Mouse (Mus musculus) left cerebral cortex, adult 18-20 months (tissue): ENCODE data around the gene March7. TPM values are rescaled to one million over a fixed set of nuclear protein-coding genes. Genes with fewer than 3 reads are reported as not detected.

Experiments
- DNase-seq, 2 experiments: peaks; one replicate each; pipeline ENCODE4 v3.0.0; 2021 to 2022; ENCODE audit warnings: low spot score in 2 of 2, mixed read lengths in 1 of 2
- long read RNA-seq, 2 experiments: library from polyadenylated mRNA; stranded (forward); transcript quantifications; one replicate each; pipeline ENCODE4 v2.0.0; 2021
- total RNA-seq, 2 experiments: library from RNA; stranded (reverse); gene quantifications; 2 replicates each; pipeline ENCODE4 v1.2.3; 2021

Gene March7
- 10 to 100 TPM; 58.4 to 63.5 TPM for total RNA-seq
- long read RNA-seq, experiment 1, transcript March7-203 (10 exons, 3,594 nt): major isoform, 14 of 42 reads
- long read RNA-seq, experiment 1, partial matches to known transcripts: 7 of 42 reads
- long read RNA-seq, experiment 1, other reads (novel, unspliced or antisense): 20 of 42 reads
- long read RNA-seq, experiment 2, transcript March7-203 (10 exons, 3,594 nt): major isoform, 20 of 36 reads
- long read RNA-seq, experiment 2, partial matches to known transcripts: 1 of 36 reads
- long read RNA-seq, experiment 2, other reads (novel, unspliced or antisense): 15 of 36 reads

GRCm38 (mm10) chr2:60209703-60210651 lies at the start of gene March7, which contains the start of gene Baz2b:
Gene March7, plus strand, starts transcription at chr2:60209887.
Gene Baz2b, minus strand, starts transcription at chr2:60209839.
- DNase-seq: peak; percentile 83 to 87

- no peak for DNase-seq
Measured at GRCm38 (mm10) chr2:60163744-60164143, 45.9 kb upstream of the March7 start.

GRCm38 (mm10) chr2:60165679-60166078 lies 44.0 kb upstream of the March7 start:
- DNase-seq: no peak

- no peak for DNase-seq
Measured at GRCm38 (mm10) chr2:60166878-60167277, 42.8 kb upstream of the March7 start.

GRCm38 (mm10) chr2:60171786-60172530 lies 37.7 kb upstream of the March7 start:
- DNase-seq: no peak

- no peak for DNase-seq
Measured at GRCm38 (mm10) chr2:60172531-60172914, 37.2 kb upstream of the March7 start.

GRCm38 (mm10) chr2:60173190-60173589 lies 36.5 kb upstream of the March7 start:
- DNase-seq: no peak

- DNase-seq: no peak
Measured at GRCm38 (mm10) chr2:60173595-60173994, 36.1 kb upstream of the March7 start.

- no peak for DNase-seq
Measured at GRCm38 (mm10) chr2:60175078-60175477, 34.6 kb upstream of the March7 start.

GRCm38 (mm10) chr2:60176087-60176486 lies 33.6 kb upstream of the March7 start:
- DNase-seq: no peak

GRCm38 (mm10) chr2:60177490-60177889 lies 32.2 kb upstream of the March7 start:
- no peak for DNase-seq

- no peak for DNase-seq
Measured at GRCm38 (mm10) chr2:60181696-60182095, 28.0 kb upstream of the March7 start.

GRCm38 (mm10) chr2:60196841-60197240 lies 12.8 kb upstream of the March7 start:
- DNase-seq: no peak

GRCm38 (mm10) chr2:60200051-60200562 lies 9.6 kb upstream of the March7 start:
- no peak for DNase-seq

- peak in 1 of 2 experiments; percentile 37 for DNase-seq
Measured at GRCm38 (mm10) chr2:60200667-60201066, 9.0 kb upstream of the March7 start.

- no peak for DNase-seq
Measured at GRCm38 (mm10) chr2:60202900-60203530, 6.7 kb upstream of the March7 start.

- DNase-seq: no peak
Measured at GRCm38 (mm10) chr2:60203733-60204132, 6.0 kb upstream of the March7 start.

- DNase-seq: no peak
Measured at GRCm38 (mm10) chr2:60204162-60204561, 5.5 kb upstream of the March7 start.

- no peak for DNase-seq
Measured at GRCm38 (mm10) chr2:60205795-60206194, 3.9 kb upstream of the March7 start.

GRCm38 (mm10) chr2:60209122-60209611 lies 520 bp upstream of the March7 start:
- DNase-seq: peak; percentile 31 to 53
